Mouse (Mus musculus) liver, embryonic 11.5 days (tissue): Measurements from ENCODE around the gene Zbtb38. TPM values are rescaled to one million over a fixed set of nuclear protein-coding genes. Genes with fewer than 3 reads are reported as not detected.

Source experiments
- polyA plus RNA-seq: library from polyadenylated mRNA; unstranded; fragments of >200 nt; fragmentation: Nextera tagmentation; extraction: Ambion mirVana; gene quantifications from 2 replicates; pipeline ENCODE4 v1.2.1, GENCODE M21; 2014

Gene Zbtb38
- polyA plus RNA-seq, 1 experiment from 2014 or later = 10.1 TPM

Other genes starting within 250 kb of the Zbtb38 start
- not detected in 2 replicates for gene Gm28729, start 227.6 kb downstream of the Zbtb38 start, polyA plus RNA-seq
- 9.5 and 9.7 TPM in 2 replicates for gene Rasa2, start 121.2 kb downstream of the Zbtb38 start, polyA plus RNA-seq
- 3.4 and 5.5 TPM in 2 replicates for gene Pxylp1, start 139.8 kb upstream of the Zbtb38 start, polyA plus RNA-seq